Mouse (Mus musculus): ENCODE measurements around the gene Col4a3. TPM values are rescaled to one million over a fixed set of nuclear protein-coding genes. Genes with fewer than 3 reads are reported as not detected.
A peak's percentile ranks its signal among the peaks of the same experiment; 100 is the strongest.

Gene Col4a3
- polyA plus RNA-seq, 1 experiment, result not detected

DNA sequence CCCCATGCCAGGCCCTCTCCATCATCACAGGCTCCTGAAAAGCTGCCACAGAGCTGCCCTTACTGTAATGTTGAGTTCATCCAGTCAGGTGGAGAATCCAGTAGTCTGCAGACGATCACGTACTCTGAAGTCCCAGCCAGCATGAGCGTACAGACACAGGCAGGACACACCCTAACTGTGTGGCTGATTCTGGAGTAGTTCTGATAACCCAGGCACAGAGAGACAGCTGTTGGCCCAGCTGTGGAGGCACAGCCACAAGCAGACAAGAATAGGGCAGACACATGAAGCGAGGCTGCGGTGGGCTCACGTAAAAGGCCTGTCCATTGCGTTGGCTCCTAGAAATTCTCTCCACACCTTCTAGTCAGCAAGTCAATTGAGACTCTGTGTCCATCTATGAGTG is 50.7 kb downstream of the Col4a3 start:
- H3K9ac ChIP-seq (ENCODE audit: low read depth, poor library complexity, severe bottlenecking), result no peak overlapping the region
- no peak overlapping the region for H3K27ac ChIP-seq (ENCODE audit: insufficient read depth, low read length)
- no peaks in the 10 kb centered on the region for H3K4me1 ChIP-seq (ENCODE audit: control insufficient read depth, insufficient read depth, low read length)
- no peaks in the 10 kb centered on the region for H3K36me3 ChIP-seq (ENCODE audit: control insufficient read depth, insufficient read depth, low read length, poor library complexity, severe bottlenecking)
- no peaks in the 10 kb centered on the region for H3K27me3 ChIP-seq (ENCODE audit: control insufficient read depth, insufficient read depth, low read length, poor library complexity, severe bottlenecking)
- no peaks in the 10 kb centered on the region for H3K9me3 ChIP-seq (replicated peaks; ENCODE audit: control insufficient read depth, insufficient read depth, low read length, poor library complexity, severe bottlenecking)
- no peak for TF ChIP-seq CTCF (IDR thresholded peaks at IDR 0.05; ENCODE audit: low read depth, low read length)
- no peak for TF ChIP-seq POLR2A (IDR thresholded peaks at IDR 0.05; ENCODE audit: insufficient read depth, low read length)
- TF ChIP-seq EP300 (IDR thresholded peaks at IDR 0.05; ENCODE audit: insufficient read depth, low read depth, low read length), result no peak
- no peak overlapping the region for H3K4me3 ChIP-seq (ENCODE audit: low read depth, low read length)

DNA sequence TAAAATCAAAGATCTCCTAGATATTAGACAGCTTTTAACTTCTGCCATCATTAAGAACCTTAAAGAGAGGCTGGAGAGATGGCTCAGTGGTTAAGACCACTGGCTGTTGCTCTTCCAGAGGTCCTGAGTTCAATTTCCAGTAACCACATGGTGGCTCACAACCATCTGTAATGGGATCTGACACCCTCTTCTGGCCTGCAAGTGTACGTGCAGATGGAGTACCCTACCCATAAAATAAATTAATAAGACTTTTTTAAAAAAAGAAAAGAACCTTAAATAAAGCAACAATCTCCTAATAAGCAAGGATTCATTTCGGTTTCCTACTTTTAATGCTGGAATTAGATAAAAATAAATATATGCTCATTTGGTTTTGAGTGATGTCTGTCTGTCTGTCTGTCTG is 51.7 kb downstream of the Col4a3 start:
- Histone ChIP-seq H3K4me1 (ENCODE audit: control insufficient read depth, insufficient read depth, low read length) (no peaks in the 10 kb centered on the region), H3K36me3 (ENCODE audit: control insufficient read depth, insufficient read depth, low read length, poor library complexity, severe bottlenecking) (no peaks in the 10 kb centered on the region), H3K27me3 (ENCODE audit: control insufficient read depth, insufficient read depth, low read length, poor library complexity, severe bottlenecking) (no peaks in the 10 kb centered on the region), H3K27ac (ENCODE audit: insufficient read depth, low read length) (no peak overlapping the region), H3K4me3 (ENCODE audit: low read depth, low read length) (no peak overlapping the region), H3K9ac (ENCODE audit: low read depth, poor library complexity, severe bottlenecking) (no peak overlapping the region), H3K9me3 (replicated peaks; ENCODE audit: control insufficient read depth, insufficient read depth, low read length, poor library complexity, severe bottlenecking) (no peaks in the 10 kb centered on the region)
- TF ChIP-seq CTCF (IDR thresholded peaks at IDR 0.05; ENCODE audit: low read depth, low read length) (no peak), EP300 (IDR thresholded peaks at IDR 0.05; ENCODE audit: insufficient read depth, low read depth, low read length) (no peak), POLR2A (IDR thresholded peaks at IDR 0.05; ENCODE audit: insufficient read depth, low read length) (no peak)

DNA sequence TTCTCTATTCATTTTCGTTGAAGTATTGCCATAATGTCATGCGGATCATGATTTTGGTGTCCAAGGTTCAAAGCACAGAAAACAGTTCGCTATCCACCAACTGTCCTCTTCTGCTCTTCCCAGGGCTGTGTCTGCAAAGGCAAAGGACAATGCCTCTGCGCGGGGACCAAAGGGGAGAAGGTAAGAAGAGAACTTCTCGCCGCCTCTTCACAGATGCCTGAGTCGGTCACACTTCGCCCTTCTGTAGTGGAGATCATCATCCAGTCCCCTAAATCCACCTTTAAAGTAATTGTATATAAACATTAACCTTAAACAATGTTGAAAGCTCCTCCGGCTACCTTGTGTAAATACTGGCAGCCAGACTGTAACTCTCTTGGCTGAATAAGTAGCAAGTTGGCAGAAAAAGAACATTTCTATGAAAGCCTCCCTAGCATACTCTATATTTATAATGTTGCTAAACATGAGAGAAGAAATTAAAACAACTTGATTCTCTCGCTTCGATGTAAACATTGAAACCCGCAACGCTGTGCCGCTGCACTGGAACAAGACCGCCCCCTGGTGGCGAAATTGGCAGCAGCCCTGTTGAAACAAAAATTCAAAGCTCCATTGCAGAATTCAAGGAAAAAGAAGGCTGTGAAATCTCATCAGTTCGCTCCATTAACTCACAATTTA is 54.7 kb downstream of the Col4a3 start:
- no peaks in the 10 kb centered on the region for H3K27me3 ChIP-seq (ENCODE audit: control insufficient read depth, insufficient read depth, low read length, poor library complexity, severe bottlenecking)
- TF ChIP-seq EP300 (IDR thresholded peaks at IDR 0.05; ENCODE audit: insufficient read depth, low read depth, low read length), result no peak
- TF ChIP-seq CTCF (IDR thresholded peaks at IDR 0.05; ENCODE audit: low read depth, low read length), result peak; percentile 89
- no peak overlapping the region for H3K4me3 ChIP-seq (ENCODE audit: low read depth, low read length)
- no peaks in the 10 kb centered on the region for H3K4me1 ChIP-seq (ENCODE audit: control insufficient read depth, insufficient read depth, low read length)
- no peak overlapping the region for H3K27ac ChIP-seq (ENCODE audit: insufficient read depth, low read length)
- no peak overlapping the region for H3K9ac ChIP-seq (ENCODE audit: low read depth, poor library complexity, severe bottlenecking)
- H3K9me3 ChIP-seq (replicated peaks; ENCODE audit: control insufficient read depth, insufficient read depth, low read length, poor library complexity, severe bottlenecking), result no peaks in the 10 kb centered on the region
- no peaks in the 10 kb centered on the region for H3K36me3 ChIP-seq (ENCODE audit: control insufficient read depth, insufficient read depth, low read length, poor library complexity, severe bottlenecking)

DNA sequence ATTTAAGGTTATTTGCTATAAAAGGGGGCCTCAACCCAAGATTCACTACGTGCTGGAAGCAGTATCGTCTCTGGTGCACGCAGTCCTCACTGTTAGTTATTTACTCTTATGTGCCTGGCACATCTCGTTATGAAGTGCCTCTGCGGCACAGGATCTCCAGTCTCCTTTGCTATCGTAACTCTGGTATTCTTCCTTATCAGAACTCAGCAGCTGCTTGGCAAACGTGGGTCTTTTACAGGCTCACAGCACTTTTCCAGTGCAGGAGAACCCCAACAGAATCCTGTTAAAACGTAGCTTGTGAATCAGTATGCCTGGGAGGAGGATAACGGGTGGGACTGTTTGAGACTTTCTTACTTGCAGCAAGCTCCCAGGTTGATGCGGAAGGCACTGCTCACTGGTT is 61.3 kb downstream of the Col4a3 start:
- H3K27ac ChIP-seq (ENCODE audit: insufficient read depth, low read length), result no peak overlapping the region
- H3K9ac ChIP-seq (ENCODE audit: low read depth, poor library complexity, severe bottlenecking), result no peak overlapping the region
- H3K27me3 ChIP-seq (ENCODE audit: control insufficient read depth, insufficient read depth, low read length, poor library complexity, severe bottlenecking), result no peaks in the 10 kb centered on the region
- TF ChIP-seq CTCF (IDR thresholded peaks at IDR 0.05; ENCODE audit: low read depth, low read length), result no peak
- TF ChIP-seq POLR2A (IDR thresholded peaks at IDR 0.05; ENCODE audit: insufficient read depth, low read length), result no peak
- no peak for TF ChIP-seq EP300 (IDR thresholded peaks at IDR 0.05; ENCODE audit: insufficient read depth, low read depth, low read length)
- no peaks in the 10 kb centered on the region for H3K9me3 ChIP-seq (replicated peaks; ENCODE audit: control insufficient read depth, insufficient read depth, low read length, poor library complexity, severe bottlenecking)
- H3K36me3 ChIP-seq (ENCODE audit: control insufficient read depth, insufficient read depth, low read length, poor library complexity, severe bottlenecking), result no peaks in the 10 kb centered on the region
- no peaks in the 10 kb centered on the region for H3K4me1 ChIP-seq (ENCODE audit: control insufficient read depth, insufficient read depth, low read length)
- H3K4me3 ChIP-seq (ENCODE audit: low read depth, low read length), result no peak overlapping the region

DNA sequence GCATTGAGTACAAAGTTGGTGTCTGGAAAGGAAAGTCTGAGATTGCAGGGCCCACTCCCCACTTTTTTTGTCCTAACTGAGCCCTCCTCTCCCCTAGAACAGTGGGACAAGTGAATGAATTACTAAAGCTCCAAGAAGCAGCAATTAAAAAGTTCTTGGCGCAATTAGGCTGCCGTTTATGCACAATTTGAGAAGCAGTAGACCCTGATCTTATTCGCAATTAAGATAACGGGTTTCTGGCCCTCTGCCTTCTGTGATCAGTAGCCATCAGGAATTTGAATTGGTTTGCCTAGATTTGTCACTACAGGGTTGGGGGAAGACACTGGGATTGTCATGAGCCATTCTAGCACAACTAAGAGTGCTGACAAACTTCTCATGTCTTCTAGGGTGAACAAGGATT is 64.1 kb downstream of the Col4a3 start:
- no peak overlapping the region for H3K4me3 ChIP-seq (ENCODE audit: low read depth, low read length)
- TF ChIP-seq CTCF (IDR thresholded peaks at IDR 0.05; ENCODE audit: low read depth, low read length), result no peak
- TF ChIP-seq POLR2A (IDR thresholded peaks at IDR 0.05; ENCODE audit: insufficient read depth, low read length), result no peak
- no peak for TF ChIP-seq EP300 (IDR thresholded peaks at IDR 0.05; ENCODE audit: insufficient read depth, low read depth, low read length)
- H3K4me1 ChIP-seq (ENCODE audit: control insufficient read depth, insufficient read depth, low read length), result no peaks in the 10 kb centered on the region
- no peak overlapping the region for H3K27ac ChIP-seq (ENCODE audit: insufficient read depth, low read length)
- H3K9ac ChIP-seq (ENCODE audit: low read depth, poor library complexity, severe bottlenecking), result no peak overlapping the region
- no peaks in the 10 kb centered on the region for H3K36me3 ChIP-seq (ENCODE audit: control insufficient read depth, insufficient read depth, low read length, poor library complexity, severe bottlenecking)
- no peaks in the 10 kb centered on the region for H3K9me3 ChIP-seq (replicated peaks; ENCODE audit: control insufficient read depth, insufficient read depth, low read length, poor library complexity, severe bottlenecking)
- no peaks in the 10 kb centered on the region for H3K27me3 ChIP-seq (ENCODE audit: control insufficient read depth, insufficient read depth, low read length, poor library complexity, severe bottlenecking)

DNA sequence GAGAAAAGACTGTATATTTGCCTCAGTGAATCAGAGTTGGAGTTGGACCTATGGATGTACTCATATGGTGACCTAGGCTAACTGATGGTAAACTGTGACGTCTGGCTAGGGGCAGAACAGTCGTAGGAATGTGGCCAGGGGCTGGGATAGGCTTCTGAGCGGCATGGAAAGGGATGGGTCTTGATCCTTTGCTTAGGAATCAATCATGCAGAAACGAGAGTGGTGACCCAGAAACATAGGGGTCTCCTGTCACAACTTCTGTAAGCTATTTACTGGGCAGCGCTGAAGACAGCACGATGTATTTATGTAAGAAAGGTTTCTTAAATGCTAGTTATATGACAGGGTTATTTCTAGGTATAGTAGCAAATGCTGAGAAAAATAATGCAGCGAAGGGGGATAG is 67.3 kb downstream of the Col4a3 start:
- no peaks in the 10 kb centered on the region for H3K9me3 ChIP-seq (replicated peaks; ENCODE audit: control insufficient read depth, insufficient read depth, low read length, poor library complexity, severe bottlenecking)
- H3K9ac ChIP-seq (ENCODE audit: low read depth, poor library complexity, severe bottlenecking), result no peak overlapping the region
- H3K4me3 ChIP-seq (ENCODE audit: low read depth, low read length), result no peak overlapping the region
- H3K36me3 ChIP-seq (ENCODE audit: control insufficient read depth, insufficient read depth, low read length, poor library complexity, severe bottlenecking), result no peaks in the 10 kb centered on the region
- TF ChIP-seq EP300 (IDR thresholded peaks at IDR 0.05; ENCODE audit: insufficient read depth, low read depth, low read length) (no peak), CTCF (IDR thresholded peaks at IDR 0.05; ENCODE audit: low read depth, low read length) (no peak), POLR2A (IDR thresholded peaks at IDR 0.05; ENCODE audit: insufficient read depth, low read length) (no peak)
- no peaks in the 10 kb centered on the region for H3K27me3 ChIP-seq (ENCODE audit: control insufficient read depth, insufficient read depth, low read length, poor library complexity, severe bottlenecking)
- H3K27ac ChIP-seq (ENCODE audit: insufficient read depth, low read length), result no peak overlapping the region
- no peaks in the 10 kb centered on the region for H3K4me1 ChIP-seq (ENCODE audit: control insufficient read depth, insufficient read depth, low read length)
